Mouse (Mus musculus): ENCODE data around the gene Gfm1.

Gene Gfm1

DNA sequence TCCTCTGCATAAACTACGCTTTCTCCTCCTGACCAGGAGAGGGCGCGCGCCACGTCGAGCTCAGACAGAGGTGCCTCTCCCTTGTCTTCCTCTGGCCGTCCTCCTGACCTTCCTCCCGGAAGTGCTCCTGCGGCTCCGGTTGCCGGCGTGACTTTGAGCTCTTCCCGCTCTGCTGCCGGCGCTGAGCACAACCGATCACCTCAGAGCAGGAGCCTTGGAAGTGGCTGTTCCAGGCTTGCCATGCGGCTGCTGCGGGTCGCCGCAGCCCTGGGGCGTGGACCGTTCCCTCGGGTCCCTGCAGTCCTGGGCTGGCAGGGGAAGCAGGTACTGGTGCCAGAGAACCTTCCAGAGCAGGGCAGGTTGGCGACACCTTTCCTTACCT lies at the start of gene Gfm1:
Gene Gfm1, plus strand, starts transcription at position 98 of the 382 bp plus-strand sequence.
- peak; percentile 92 for DNase-seq (ENCODE audit: low spot score)

DNA sequence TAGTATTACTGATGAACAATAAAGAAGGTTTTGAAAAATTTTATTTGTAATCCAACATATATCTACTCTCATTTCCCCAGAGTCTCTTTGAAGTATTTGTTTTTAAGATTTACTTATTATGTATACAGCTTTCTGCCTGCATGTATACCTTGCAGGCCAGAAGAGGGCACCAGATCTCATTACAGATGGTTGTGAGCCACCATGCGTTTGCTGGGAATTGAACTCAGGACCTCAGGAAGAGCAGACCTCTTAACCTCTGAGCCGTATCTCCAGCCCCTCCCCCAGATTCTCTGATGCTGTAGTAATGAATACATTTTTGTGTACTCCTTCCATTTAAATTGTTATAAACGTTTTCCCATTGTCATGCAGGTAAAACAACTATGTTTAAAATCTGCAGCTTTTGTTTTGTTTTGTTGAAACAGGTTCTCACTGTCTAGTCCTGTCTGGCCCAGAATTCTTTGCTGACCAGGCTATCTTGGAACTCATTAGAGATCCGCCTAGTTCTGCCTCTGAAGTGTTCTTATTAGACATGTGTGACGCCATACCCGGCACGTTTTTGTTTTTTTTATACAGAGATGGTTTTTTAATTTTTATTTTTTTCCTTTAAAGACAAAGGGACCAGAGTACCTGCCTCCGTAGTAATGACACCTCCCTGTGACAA lies 428 bp upstream of the Gfm1 start:
- DNase-seq (ENCODE audit: low spot score): no peak

DNA sequence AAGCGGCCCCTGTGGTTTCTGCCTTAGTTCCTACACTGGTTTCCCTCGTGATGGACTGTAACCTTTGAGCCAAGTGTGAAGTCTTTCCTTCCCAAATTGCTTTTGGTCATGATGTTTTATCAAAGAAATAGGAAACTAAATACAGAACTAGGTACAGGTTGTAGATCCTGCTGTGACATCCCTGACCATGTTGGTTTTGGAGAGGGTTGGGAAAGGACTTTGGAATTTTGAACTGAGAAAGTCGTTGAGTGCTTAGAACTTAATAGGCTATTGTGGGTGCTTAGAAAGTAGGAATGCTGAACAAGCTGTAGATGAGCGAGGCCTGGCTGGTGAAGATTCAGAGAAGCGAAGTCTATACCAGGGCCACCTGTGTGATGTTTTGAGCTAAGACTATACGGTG lies 4.1 kb downstream of the Gfm1 start:
- DNase-seq (ENCODE audit: low spot score): no peak

DNA sequence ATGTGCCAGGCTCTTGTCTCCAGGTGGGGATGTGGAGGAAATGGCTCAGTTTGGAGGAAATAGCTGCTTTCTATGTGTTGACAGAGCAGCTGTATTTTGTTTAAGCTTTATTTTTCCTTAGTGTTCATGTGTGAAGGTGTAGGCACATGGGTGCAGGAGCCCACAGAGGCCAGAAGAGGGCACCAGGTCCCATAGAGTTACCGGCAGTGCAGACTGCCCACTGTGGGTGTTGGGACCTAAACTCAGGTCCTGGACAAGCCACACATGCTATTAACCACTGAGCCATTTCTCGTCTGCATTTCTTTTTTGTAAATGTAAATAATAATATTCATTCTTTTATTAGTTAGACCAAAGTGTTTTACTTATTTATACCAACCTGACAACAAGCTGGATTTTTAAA lies 17.2 kb downstream of the Gfm1 start:
- DNase-seq (ENCODE audit: low spot score): no peak

DNA sequence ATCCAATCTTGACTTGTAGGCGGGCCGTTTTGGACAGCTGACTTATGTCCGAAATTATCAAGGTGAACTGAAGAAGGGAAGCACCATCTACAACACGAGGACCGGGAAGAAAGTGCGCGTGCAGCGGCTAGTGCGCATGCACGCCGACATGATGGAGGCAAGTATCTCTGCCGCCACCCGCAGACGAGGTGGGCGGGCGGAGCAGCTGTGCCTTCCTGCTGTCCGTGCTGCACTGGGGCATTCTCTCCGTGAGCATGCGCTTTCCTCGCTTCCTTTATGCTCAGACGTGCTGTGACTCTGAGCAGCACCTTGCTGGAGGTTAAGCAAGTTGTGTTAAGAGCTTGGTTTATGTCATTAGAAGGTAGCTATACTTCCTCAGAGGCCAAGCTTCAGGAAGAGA lies 19.8 kb downstream of the Gfm1 start:
- DNase-seq (ENCODE audit: low spot score): no peak

DNA sequence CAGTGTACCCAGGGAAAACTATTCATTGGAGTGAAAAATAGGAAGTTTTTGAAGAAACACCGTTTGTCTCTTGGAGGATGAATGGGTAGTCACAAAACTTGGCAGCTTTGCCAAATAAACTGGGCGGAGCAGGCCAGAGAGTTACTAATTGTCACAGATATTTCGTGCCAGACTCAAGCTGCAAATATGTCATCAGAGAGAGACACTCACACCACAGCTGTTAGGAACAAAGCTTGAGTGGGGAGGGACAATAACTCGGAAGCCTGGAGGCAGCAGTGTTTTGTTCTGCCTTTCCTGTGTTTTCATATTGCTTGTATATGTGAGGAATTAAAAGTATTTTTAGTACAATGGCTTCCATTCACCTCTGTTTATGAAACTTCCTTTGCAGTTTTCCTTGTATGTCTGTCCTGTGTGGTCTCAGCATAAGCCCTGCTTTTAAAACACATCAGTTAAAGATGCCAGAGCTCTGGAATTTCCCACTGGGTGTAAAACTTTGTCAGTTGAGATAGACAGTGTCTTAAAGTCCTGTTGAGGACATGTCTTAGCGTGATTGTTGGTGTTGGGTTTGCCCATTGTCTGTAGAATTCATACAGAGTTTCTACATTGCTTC lies 20.8 kb downstream of the Gfm1 start:
- DNase-seq (ENCODE audit: low spot score): no peak

DNA sequence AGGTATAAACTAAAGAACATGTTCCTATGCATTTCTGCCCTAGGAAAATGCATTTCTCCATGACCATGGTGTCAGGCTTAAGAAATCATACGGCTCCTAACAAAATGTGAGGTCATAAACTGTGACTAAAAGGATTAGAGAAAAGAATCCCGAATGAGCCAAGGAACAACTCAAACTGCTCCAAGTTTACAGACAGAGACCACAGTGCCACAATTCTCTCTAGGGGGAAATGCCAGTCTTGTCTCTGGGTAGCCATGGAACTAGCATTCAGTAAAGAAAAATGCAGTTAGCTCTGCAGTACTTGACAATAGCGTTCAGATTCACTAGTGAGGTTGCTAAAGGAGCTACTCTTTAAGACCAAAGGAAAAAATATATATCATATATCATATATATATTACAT lies 30.0 kb downstream of the Gfm1 start:
- no peak for DNase-seq (ENCODE audit: low spot score)

DNA sequence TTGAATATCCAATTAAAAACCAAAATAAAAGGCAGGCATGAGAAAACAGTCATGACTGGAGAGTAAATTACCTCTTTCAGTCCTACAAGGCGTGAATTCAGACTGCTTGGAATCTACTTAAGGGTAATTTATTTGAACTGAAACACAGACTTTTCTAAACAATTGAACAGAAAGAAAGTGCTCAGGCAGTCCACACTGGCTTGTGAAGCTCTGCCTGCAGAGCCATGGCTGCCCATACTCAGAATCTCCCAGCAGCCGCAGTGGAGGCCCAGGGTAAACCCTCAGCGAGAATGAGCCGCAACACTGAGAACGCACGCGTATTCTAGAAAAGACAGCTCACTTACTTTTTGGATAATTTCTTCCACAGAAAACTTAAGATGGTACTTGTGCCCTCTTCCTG lies 32.1 kb downstream of the Gfm1 start:
- no peak for DNase-seq (ENCODE audit: low spot score)

DNA sequence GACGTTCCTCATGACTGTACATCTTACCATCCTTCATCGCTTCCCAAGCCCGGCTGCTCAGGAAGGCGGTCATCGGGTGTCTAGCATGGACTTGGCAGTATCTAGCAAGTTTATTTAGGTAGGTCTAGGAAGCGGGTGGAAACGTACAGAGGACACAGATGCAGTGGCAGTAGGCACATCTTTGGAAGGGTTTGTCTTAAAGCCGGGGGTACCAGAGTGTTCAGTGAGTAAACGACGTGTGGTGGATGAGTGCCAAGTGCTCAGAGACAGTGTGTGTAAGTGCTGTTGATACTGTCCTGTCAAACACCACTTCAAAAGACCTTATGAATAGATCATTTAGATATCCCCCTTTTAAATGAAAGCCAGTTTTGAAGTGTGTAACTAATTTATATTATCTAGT lies 32.7 kb downstream of the Gfm1 start:
- no peak for DNase-seq (ENCODE audit: low spot score)

DNA sequence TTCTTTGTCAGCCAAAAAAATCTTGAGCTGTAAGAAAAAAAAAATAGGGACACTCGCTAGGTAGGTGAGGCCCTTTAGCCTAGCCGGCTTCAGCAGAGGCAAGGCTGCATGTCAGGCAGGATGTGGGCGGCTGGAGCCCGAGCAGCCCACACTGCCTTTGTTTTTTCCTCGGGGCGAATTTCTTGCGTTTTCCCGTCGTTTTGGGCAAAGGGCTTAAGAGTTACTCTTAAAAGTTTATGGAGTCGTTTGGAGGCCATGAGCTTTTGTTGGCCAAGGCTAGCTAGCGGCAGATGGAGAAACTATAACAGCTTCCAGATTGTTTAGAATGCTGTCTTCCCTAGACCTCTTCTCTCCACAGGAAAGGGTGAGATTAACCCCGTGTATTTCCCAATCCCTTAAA lies 33.1 kb downstream of the Gfm1 start:
- no peak for DNase-seq (ENCODE audit: low spot score)

DNA sequence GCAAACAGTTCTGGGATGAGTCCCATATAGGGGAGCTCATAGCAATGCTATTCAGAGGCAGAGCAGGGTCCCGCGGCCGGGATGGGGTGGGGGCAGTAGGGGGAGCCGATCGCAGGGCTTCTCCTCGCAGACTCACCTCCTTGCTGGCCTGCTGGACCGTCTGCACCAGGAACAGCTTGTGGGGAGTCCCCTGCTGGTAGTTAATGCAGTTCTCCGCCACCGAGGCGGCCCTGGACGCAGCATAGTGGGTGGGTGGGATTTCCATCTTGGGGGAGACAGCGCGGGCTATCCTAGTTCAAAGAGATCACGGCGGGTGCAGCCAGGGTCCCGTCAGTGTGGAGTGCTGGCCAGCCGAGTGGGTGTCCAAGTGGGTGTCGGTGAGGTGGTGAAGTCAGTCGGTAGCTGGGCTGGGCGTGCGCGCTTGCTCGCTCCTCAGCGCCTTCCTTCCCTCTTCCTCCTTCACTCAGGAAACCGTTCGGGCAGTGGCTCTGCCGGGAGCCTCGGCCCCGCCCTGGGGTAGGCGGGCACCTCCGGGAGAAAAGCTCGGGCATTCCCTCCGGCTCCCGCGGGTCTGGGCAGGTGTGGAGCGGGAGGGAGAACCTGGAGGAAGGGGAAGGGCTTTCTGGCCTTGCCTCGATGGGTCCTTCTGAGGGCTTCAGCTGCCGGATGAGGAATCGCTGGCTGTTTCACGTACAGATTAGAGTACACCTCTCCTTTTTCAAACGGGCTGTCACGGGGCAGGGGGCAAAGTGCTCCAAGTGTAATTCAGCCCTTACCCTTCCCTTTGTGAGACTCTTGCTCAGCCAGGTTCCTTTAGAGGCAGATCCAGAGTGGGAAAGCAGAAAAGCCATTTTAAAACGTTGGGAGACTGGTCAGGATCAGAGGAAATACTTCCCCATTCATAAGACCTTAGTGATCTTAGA lies 33.8 kb downstream of the Gfm1 start, which contains the start of gene Lxn:
Gene Lxn, minus strand, starts transcription at position 477 of the 923 bp plus-strand sequence.
- DNase-seq (ENCODE audit: low spot score): peak; percentile 72

DNA sequence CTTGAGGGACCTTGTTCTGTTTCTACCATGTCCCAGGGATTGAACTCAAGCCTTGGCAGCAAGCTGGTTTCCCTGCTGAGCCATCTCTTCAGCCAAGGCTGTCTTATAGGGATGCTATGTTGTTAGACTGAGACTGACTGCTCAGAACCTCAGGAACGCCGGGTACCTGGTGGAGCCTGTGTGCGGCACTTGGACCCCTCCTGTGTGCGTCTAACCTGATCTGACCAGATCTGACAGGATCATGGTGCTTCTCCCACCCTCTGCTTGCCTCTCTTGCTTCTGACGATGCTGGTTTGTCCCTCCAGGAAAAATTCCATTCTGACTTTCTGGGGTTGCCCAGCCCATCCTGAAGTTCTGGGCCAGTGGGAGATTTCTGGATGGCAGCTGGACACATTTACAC lies 36.7 kb downstream of the Gfm1 start:
- no peak for DNase-seq (ENCODE audit: low spot score)

DNA sequence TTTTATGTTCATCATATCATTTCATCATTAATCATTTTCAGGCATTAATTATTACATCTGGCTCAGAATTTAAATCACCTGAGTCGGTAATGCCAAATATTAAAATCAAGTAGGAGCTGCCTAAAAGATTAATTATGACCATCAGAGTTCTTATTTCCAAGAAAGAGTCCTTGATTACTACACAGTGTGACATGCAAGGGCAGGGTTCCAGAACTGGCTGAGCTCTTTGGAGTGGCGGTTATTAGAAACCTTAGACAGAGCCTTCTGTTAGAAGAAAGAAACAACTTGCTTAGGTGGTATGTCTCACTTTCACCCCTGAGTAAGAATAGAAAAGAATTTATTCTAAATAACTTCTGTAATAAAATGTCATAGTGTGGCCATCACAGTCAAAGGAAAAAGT lies 37.4 kb downstream of the Gfm1 start:
- DNase-seq (ENCODE audit: low spot score): no peak

DNA sequence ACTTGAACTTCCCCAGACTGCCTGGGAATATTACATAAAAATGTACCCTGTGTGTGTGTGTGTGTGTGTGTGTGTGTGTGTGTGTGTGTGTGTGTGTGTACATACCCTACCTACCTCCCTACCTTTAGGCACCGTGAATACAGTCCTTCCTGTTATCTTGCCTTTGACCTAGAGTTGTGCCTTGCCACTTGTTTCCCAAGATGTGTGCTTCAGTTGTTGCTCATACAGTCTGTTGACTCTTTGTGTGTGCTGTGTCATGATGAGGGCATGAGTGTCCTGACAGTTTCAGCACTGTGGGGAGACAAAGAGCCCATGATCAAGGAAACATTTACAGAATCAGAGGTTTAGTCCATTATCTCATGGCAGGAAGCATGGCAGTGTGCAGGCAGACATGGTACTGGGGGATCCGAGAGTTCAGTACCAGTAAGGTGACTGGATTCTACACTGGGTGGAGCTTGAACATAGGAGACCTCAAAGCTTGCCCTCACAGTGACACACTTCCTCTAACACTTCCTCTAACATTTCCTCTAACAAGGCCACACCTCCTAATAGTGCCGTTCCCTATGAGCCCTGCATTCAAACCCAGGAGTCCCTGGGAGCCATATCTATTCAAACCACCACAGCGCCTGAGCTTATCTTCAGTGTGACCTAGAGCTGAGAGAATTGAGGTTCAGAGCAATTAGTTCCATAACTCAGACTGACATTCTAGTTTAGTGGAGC lies 41.7 kb downstream of the Gfm1 start:
- no peak for DNase-seq (ENCODE audit: low spot score)

DNA sequence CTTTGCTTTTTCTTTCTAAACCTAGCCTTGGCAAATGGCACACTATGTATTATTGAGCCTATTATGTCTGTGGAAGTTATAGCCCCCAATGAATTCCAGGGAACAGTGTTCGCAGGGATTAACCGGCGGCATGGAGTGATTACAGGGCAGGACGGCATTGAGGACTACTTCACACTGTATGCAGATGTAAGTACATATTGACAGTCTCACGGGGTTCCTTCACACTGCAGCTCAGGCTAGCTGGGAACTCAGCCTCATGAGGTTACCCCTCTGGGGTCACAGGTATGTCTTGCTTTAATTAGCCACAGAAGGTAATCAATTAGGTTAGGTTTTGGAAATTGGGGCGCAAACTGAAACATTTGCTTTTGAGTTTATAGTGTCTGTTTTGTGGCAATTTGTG lies 43.5 kb downstream of the Gfm1 start:
- no peak for DNase-seq (ENCODE audit: low spot score)

DNA sequence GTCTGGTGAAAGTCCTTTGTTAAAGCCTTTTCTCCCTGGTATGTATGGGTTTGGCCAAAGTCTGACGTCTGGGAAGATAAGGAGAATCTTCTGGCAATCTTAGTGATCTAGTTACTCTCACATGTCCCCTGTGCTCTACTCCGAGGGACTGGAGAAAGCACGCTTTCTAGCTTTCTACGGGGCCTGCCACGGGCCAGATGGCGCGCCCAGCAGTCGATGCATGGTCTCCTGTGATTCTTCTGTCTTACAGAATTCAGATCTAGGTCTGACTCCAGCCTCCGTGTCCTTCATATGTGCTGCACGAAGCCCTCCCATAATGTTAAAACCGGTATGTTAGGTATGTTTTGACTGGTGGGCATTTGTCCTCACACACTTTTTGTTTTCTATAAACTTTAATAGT lies 49.9 kb downstream of the Gfm1 start:
- no peak for DNase-seq (ENCODE audit: low spot score)

DNA sequence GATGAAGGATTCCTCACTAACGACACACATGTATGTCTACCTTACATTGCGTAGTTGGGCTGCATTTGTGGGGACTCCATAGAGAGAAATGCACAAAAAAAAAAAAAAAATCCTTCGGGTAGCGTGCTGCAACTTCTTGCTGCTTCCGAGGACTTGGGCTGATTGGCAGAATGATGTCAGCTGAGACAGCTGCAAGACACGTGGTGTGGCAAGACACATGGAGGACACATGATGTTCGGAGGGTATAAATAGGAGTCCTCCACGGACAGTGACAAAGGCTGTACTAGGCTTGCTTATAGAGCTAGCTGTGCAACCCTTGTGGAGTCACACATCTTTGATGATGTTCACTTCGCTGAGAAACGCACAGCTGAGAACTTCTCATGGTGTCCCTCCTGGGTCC lies 52.5 kb downstream of the Gfm1 start:
- no peak for DNase-seq (ENCODE audit: low spot score)

DNA sequence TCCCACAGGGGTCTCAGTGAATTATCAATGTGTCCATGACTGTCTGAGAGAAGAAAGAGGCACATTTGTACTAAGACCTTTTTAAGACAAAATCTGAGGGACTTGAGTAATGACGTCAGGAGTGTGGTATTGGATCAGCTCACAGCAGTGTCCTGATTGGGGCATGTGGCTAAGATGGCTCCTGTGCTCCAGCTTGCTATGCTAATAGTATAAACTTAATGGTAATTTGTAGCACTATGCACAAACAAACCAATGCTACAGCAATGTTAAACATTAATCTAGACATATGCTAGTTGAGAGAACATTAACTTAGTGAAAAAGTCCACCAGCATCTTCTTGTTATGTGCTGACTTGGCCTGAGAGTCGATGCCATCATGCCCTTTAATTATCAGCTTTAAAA lies 55.3 kb downstream of the Gfm1 start:
- DNase-seq (ENCODE audit: low spot score): no peak

DNA sequence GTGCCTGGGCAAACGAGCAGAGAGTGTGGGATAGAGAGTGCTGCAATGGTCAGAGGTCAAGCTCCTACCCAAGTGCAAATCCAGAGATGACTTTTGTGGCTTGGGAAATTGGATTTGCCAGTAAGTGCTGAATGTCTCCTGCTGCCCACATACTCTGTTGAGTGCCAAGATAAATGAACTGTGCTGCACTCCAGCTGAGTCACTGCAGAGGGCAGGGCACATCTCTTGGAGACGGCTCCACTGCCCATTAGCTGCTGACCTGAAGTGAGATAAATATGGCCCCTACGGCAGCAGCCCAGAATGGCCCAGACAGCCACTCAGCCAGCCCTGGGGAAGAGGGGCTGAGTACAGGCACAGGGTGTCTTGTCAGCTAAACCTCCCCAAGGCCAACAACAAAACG lies 60.3 kb downstream of the Gfm1 start:
- DNase-seq (ENCODE audit: low spot score): no peak

DNA sequence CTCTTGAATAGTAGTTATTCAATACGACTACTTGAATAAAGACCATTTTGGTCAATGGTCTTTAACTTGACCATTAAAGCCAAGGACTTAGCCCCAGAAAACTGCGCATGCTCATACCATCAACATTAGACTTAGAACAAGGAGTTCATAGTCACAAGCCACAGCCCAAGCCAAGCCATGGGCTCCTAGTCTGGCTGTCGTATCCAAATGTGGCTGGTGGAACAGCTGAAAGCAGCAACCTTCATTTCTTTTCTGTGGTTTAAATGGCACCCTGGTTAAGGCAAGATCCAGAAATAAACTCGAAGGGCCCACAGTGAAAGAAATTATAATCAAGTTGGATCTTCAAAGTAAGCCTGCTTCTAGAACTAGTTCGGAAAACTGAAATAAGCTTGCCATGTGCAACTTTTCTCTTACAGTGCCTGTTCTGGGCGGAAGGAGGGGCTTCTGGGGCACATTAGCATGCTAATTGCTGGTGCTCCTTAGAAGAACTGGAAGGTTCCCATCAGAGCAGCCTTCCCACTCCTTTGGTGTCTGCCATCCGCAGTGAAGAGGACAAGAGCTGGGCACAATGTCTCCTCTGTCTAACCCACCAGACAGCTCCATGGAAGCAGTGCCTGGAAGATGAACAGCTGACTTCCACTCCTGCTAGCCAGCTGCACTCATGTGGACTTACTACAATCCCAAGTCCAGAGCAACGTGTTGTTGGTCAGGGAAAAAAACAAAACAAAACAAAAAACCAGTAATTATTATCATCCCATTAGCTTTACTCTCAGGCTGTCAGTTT lies 62.4 kb downstream of the Gfm1 start:
- no peak for DNase-seq (ENCODE audit: low spot score)

DNA sequence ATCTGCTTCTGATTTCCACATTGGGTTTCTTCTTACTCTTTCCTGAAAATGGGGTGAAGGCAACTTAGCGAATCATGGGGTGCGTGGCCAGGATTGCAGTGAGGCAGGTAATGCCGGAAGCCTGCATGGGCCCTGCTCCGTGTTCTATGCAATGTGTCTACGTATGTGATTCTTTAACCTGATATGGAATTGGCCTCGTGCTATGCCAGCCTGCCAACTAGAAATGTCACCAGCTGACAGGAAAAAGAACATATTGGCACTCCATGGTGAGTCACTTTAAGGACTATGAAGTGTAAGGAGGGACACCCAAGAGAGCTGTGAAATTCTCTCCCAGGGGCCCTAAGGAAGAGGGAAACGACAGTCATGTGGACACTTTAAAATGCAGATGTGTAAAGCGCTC lies 63.2 kb downstream of the Gfm1 start:
- no peak for DNase-seq (ENCODE audit: low spot score)

DNA sequence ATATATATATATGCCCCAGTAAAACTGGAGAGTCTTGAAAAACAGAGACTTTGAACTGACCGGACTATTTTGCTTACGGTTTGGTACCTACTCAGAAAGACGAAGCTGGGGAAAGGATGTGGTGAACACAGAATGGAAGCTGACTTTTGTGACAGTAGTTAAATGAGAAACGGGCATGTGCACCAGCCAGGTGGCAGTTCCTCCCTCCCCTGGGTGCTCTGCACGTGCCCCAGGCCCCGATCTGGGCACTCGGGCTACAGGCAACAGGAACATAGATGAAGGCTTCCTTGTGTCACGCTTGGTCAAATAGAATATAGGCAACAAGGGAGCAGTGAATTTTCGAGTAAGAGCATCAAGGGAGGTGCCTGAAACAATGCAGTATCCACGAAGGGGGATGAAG lies 66.4 kb downstream of the Gfm1 start:
- no peak for DNase-seq (ENCODE audit: low spot score)

All from testis, postnatal 10 days (tissue).